Mouse (Mus musculus): ENCODE results near the gene Cyp2c40. TPM values are rescaled to one million over a fixed set of nuclear protein-coding genes. Genes with fewer than 3 reads are reported as not detected.
"Not testable (repeated sequence)": the region's sequence is repeated elsewhere in the genome, so short reads cannot be mapped to it uniquely, and the experiment has no call there.

Gene Cyp2c40
- total RNA-seq (2021), result not detected

GRCm38 (mm10) chr19:39812714-39813113 lies at the start of gene Cyp2c40:
Cyp2c40 (minus strand) TSS chr19:39812814.
- DNase-seq, result not testable (repeated sequence)

GRCm38 (mm10) chr19:39820931-39821330 lies 8.3 kb upstream of the Cyp2c40 start:
- DNase-seq, result not testable (repeated sequence)

GRCm38 (mm10) chr19:39816400-39816799 lies 3.8 kb upstream of the Cyp2c40 start:
- DNase-seq, result not testable (repeated sequence)

- not testable (repeated sequence) for DNase-seq
These were observed 3.4 kb upstream of the Cyp2c40 start for GRCm38 (mm10) chr19:39815991-39816390.

GRCm38 (mm10) chr19:39785458-39785857 lies 27.2 kb downstream of the Cyp2c40 start:
- DNase-seq, result not testable (repeated sequence)

GRCm38 (mm10) chr19:39745357-39745756 lies 67.3 kb downstream of the Cyp2c40 start:
- no peak for DNase-seq

- DNase-seq, result not testable (repeated sequence)
These were observed 68.3 kb downstream of the Cyp2c40 start for GRCm38 (mm10) chr19:39744361-39744760.

GRCm38 (mm10) chr19:39740920-39741319 lies 71.7 kb downstream of the Cyp2c40 start, which contains the start of gene Cyp2c68:
Cyp2c68 (minus strand) TSS chr19:39741054.
- DNase-seq, result no peak

Other genes with a start within 250 kb of the Cyp2c40 start
- not detected for gene Cyp2c67, start 163.8 kb downstream of the Cyp2c40 start, total RNA-seq (2021)
- gene Cyp2c68, start 71.8 kb downstream of the Cyp2c40 start, total RNA-seq (2021), result not detected
- not detected for gene Cyp2c69, start 74.0 kb upstream of the Cyp2c40 start, total RNA-seq (2021)
- gene Cyp2c37, start 179.6 kb upstream of the Cyp2c40 start, total RNA-seq (2021), result not detected

Measured in heart, postnatal 4 days (tissue).